In genomic region chr19:46471324-46472093, GRCm38 (mm10) we compare ENCODE assay signal across 8 mouse cellular contexts. TPM values are rescaled to one million over a fixed set of nuclear protein-coding genes. Genes with fewer than 3 reads are reported as not detected.
DNase-seq lines count a peak whose midpoint lies in the region; ATAC-seq lines count a peak whose summit lies in the region.

No protein-coding gene starts in this region.

- no peak overlapping the region for H3K4me2 ChIP-seq in lung, embryonic 16.5 days (ENCODE audit: low read depth, low read length)
- no peak overlapping the region for H3K4me2 ChIP-seq in hindbrain, embryonic 16.5 days (ENCODE audit: low read length)
- H3K4me2 ChIP-seq in midbrain, embryonic 16.5 days (ENCODE audit: low read length), result no peak overlapping the region

- peak overlapping the region; percentile 83 for H3K27ac ChIP-seq in lung, embryonic 16.5 days (ENCODE audit: low read length)
- peak overlapping the region; percentile 85 for H3K27ac ChIP-seq in hindbrain, embryonic 16.5 days (ENCODE audit: low read depth, low read length)
- H3K27ac ChIP-seq in midbrain, embryonic 16.5 days (ENCODE audit: low read length), result peak overlapping the region; percentile 73

- no peak overlapping the region for H3K4me3 ChIP-seq in lung, embryonic 16.5 days (ENCODE audit: low read length)
- no peak overlapping the region for H3K4me3 ChIP-seq in hindbrain, embryonic 16.5 days (ENCODE audit: low read length)
- no peak overlapping the region for H3K4me3 ChIP-seq in midbrain, embryonic 16.5 days (ENCODE audit: low read depth, low read length)

- peak; percentile 79 for ATAC-seq in lung, embryonic 16.5 days (ENCODE audit: low read depth)
- ATAC-seq in hindbrain, embryonic 16.5 days, result peak; percentile 85
- ATAC-seq in midbrain, embryonic 16.5 days, result peak; percentile 66

- peak overlapping the region; percentile 27; the same call in 1 of the 2 replicates for H3K9ac ChIP-seq in lung, embryonic 16.5 days (ENCODE audit: low read length)
- peak overlapping the region; percentile 25; the same call in 1 of the 2 replicates for H3K9ac ChIP-seq in hindbrain, embryonic 16.5 days (ENCODE audit: low read depth, low read length)
- H3K9ac ChIP-seq in midbrain, embryonic 16.5 days (ENCODE audit: low read depth, low read length), result peak overlapping the region; percentile 31; the same call in 1 of the 2 replicates

- H3K9me3 ChIP-seq in lung, embryonic 16.5 days (ENCODE audit: control insufficient read depth, low read length), result no peaks in the 10 kb centered on the region
- H3K9me3 ChIP-seq in hindbrain, embryonic 16.5 days (ENCODE audit: control insufficient read depth, low read length), result no peaks in the 10 kb centered on the region
- H3K9me3 ChIP-seq in midbrain, embryonic 16.5 days (replicated peaks; ENCODE audit: control insufficient read depth, low read length, poor library complexity, severe bottlenecking), result no peaks in the 10 kb centered on the region

- H3K27me3 ChIP-seq in lung, embryonic 16.5 days (ENCODE audit: control insufficient read depth, insufficient read depth, low read depth, low read length), result no peaks in the 10 kb centered on the region
- no peaks in the 10 kb centered on the region for H3K27me3 ChIP-seq in hindbrain, embryonic 16.5 days (replicated peaks; ENCODE audit: control insufficient read depth, insufficient read depth, low read length)
- no peaks in the 10 kb centered on the region for H3K27me3 ChIP-seq in midbrain, embryonic 16.5 days (ENCODE audit: control insufficient read depth, insufficient read depth, low read depth, low read length)

- DNase-seq in lung, postnatal 25 days (ENCODE audit: low spot score), result no peak
- peak; percentile 64 for DNase-seq in embryo, embryonic 9.5 days (ENCODE audit: extremely low spot score)
- DNase-seq in right cerebral cortex, postnatal 14 days, result no peak
- DNase-seq in spleen, adult 18-20 months, result no peak
- DNase-seq in urinary bladder, postnatal 4 days (ENCODE audit: low spot score in 2 of 2), result no peak

- H3K4me1 ChIP-seq in lung, embryonic 16.5 days (replicated peaks; ENCODE audit: control insufficient read depth, insufficient read depth, low read length), result peaks cover 27% of the 10 kb centered on the region
- peaks cover 24% of the 10 kb centered on the region for H3K4me1 ChIP-seq in hindbrain, embryonic 16.5 days (ENCODE audit: control insufficient read depth, insufficient read depth, low read depth, low read length)
- peaks cover 27% of the 10 kb centered on the region for H3K4me1 ChIP-seq in midbrain, embryonic 16.5 days (ENCODE audit: control insufficient read depth, insufficient read depth, low read length)

- WGBS in lung, embryonic 16.5 days, result 13% methylated on average over 10 of the region's 10 CpGs
- 13% methylated on average over 10 of the region's 10 CpGs for WGBS in hindbrain, embryonic 16.5 days
- WGBS in midbrain, embryonic 16.5 days, result 9% methylated on average over 10 of the region's 10 CpGs

- H3K36me3 ChIP-seq in lung, embryonic 16.5 days (ENCODE audit: control insufficient read depth, insufficient read depth, low read length), result peaks cover 14% of the 10 kb centered on the region
- peaks cover 3% of the 10 kb centered on the region for H3K36me3 ChIP-seq in hindbrain, embryonic 16.5 days (ENCODE audit: control insufficient read depth, insufficient read depth, low read length)
- H3K36me3 ChIP-seq in midbrain, embryonic 16.5 days (ENCODE audit: control insufficient read depth, insufficient read depth, low read length), result 0 out of 2 replicates have a peak, but pooled peaks cover 6% of the 10 kb centered on the region

RNA-seq across cellular contexts. Expression of gene Trim8, which starts 30.0 kb away (rescaled TPM):
- 22.4 and 24.9 TPM in 2 replicates for polyA plus RNA-seq in lung, embryonic 16.5 days (2015; fragmentation: Nextera tagmentation; extraction: Ambion mirVana)
- 23.4 and 27.6 TPM in 2 replicates for polyA plus RNA-seq in hindbrain, embryonic 16.5 days (2015; fragmentation: Nextera tagmentation; extraction: Ambion mirVana)
- 25.9 and 26.8 TPM in 2 replicates for polyA plus RNA-seq in midbrain, embryonic 16.5 days (2015; fragmentation: Nextera tagmentation; extraction: Ambion mirVana)
